Mouse (Mus musculus) kidney, adult 2 months (tissue): ENCODE results near the gene Nek7.

ENCODE experiments used
- CTCF ChIP-seq: fragments of 200-500 bp; conservative IDR thresholded peaks from 2 replicates; pipeline ENCODE4 v1.5.1; 2011; ENCODE audit warnings: low read depth, mild to moderate bottlenecking, control low read depth, low read length, moderate library complexity, mixed read lengths; ENCODE audit not compliant: insufficient read depth, insufficient read length
- POLR2A ChIP-seq: fragments of 200-500 bp; IDR thresholded peaks from one replicate; pipeline ENCODE4 v1.6.1; 2011; ENCODE audit warnings: low read depth, low read length, control low read depth

DNA sequence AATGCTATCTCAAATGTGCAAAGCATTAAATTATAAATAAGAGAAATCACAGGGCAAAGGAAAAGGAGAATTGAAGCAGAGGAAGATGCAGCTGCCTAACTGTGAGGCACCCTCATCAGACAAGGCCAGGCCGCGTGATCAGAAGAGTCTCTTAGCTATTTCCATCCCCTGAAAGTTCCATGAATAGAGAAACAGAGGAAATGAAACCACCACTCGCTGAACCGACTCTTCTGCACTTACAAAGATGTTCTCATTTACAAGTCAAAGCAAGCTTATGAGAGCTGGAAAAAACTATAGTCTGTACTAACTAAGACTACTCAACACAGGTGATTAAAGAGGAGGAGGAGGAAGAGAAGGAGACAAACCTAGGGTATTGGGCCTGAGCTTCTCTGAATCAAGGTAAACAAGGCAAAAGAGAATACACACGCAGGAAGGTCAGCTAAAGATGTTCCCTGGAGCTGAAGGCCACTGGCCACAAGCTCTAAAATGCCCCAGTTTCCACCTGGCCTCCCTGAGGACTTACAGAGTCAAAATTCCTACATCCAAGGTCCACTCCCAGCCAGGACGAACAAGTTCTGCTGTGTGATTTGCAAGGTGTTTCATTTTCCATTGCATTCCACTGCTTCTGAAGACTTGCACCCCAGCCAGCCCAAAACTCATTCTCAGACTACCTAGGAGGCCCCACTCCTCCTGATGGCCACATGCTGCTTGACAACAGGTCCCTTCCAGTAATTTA, 5.2 kb downstream of the Nek7 start:
- TF ChIP-seq POLR2A (no peak), CTCF (no peak)
